Mouse (Mus musculus): Measurements from ENCODE around the gene Fzd2. TPM values are rescaled to one million over a fixed set of nuclear protein-coding genes. Genes with fewer than 3 reads are reported as not detected.

The Fzd2 gene
- polyA plus RNA-seq, 1 experiment from 2014 or later: 0.54 TPM

DNA sequence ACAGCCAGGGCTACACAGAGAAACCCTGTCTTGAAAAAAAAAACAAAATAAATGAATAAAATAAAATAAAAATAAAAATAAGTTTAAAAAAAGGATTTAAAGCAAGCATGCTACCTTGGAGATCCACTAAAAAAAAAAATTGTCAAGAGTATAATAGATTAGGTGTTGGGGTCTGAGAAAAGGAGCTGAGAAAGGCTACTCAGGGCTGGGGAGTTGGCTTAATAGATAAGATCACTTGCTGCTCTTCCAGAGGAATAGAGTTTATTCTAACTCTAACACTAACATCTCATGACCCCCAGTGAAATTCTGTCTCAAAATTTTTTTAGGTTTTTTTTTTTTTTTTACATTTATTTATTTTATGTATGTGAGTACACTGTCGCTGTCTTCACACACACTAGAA is 37.9 kb upstream of the Fzd2 start:
- no peak overlapping the region for H3K4me3 ChIP-seq (ENCODE audit: low read depth, low read length)
- WGBS (ENCODE audit: insufficient replicate concordance): 87% methylated on average over 1 of the region's 1 CpGs
- H3K27me3 ChIP-seq (ENCODE audit: control insufficient read depth, insufficient read depth, low read depth, low read length): no peaks in the 10 kb centered on the region
- ATAC-seq (ENCODE audit: low read depth): no peak
- no peaks in the 10 kb centered on the region for H3K36me3 ChIP-seq (ENCODE audit: control insufficient read depth, insufficient read depth)
- no peak overlapping the region for H3K27ac ChIP-seq (ENCODE audit: low read length)
- no peak overlapping the region for H3K4me2 ChIP-seq (ENCODE audit: low read depth, low read length)
- H3K9ac ChIP-seq (ENCODE audit: low read depth, low read length): no peak overlapping the region
- no peaks in the 10 kb centered on the region for H3K9me3 ChIP-seq (replicated peaks; ENCODE audit: control insufficient read depth, low read length)
- peaks cover 11% of the 10 kb centered on the region for H3K4me1 ChIP-seq (ENCODE audit: control insufficient read depth, low read depth, low read length)

DNA sequence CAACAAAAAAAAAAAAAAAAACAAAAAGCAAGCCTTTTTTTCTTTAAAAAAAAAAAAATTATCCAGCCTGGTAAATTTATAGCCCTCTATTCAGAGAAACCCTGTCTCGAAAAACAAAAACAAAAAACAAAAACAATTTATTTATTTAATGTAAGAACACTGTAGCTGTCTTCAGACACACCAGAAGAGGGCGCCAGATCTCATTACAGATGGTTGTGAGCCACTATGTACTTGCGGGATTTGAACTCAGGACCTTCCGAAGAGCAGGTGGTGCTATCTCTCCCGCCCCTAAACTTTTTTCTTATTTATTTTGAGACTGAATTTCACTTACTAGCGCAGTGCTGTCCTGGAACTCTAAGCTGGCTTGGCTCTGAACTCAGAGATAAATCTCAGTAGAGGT is 37.0 kb upstream of the Fzd2 start:
- WGBS (ENCODE audit: insufficient replicate concordance): 69% methylated on average over 6 of the region's 6 CpGs
- H3K27me3 ChIP-seq (ENCODE audit: control insufficient read depth, insufficient read depth, low read depth, low read length): no peaks in the 10 kb centered on the region
- no peaks in the 10 kb centered on the region for H3K36me3 ChIP-seq (ENCODE audit: control insufficient read depth, insufficient read depth)
- peaks cover 11% of the 10 kb centered on the region for H3K4me1 ChIP-seq (ENCODE audit: control insufficient read depth, low read depth, low read length)
- H3K27ac ChIP-seq (ENCODE audit: low read length): no peak overlapping the region
- no peak overlapping the region for H3K4me3 ChIP-seq (ENCODE audit: low read depth, low read length)
- no peak overlapping the region for H3K9ac ChIP-seq (ENCODE audit: low read depth, low read length)
- H3K4me2 ChIP-seq (ENCODE audit: low read depth, low read length): no peak overlapping the region
- ATAC-seq (ENCODE audit: low read depth): no peak
- no peaks in the 10 kb centered on the region for H3K9me3 ChIP-seq (replicated peaks; ENCODE audit: control insufficient read depth, low read length)

DNA sequence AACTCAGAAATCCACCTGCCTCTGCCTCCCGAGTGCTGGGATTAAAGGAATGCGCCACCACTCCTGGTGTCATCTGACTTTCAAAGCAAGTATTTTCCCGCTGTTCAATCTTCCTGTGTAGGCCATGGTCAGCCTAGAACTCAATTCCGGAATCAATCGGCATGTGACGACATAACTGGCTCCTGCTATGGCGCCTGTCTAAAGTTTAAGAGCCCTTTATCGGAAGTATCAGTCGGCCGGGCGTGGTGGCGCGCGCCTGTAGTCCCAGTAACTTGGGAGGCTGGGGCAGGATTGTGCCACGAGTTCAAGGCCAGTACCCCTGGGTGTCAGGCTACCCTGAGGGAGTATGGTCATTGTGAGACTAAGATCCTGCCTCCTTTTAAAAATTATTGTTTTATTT is 36.5 kb upstream of the Fzd2 start:
- H3K4me1 ChIP-seq (ENCODE audit: control insufficient read depth, low read depth, low read length): peaks cover 11% of the 10 kb centered on the region
- H3K36me3 ChIP-seq (ENCODE audit: control insufficient read depth, insufficient read depth): no peaks in the 10 kb centered on the region
- no peak for ATAC-seq (ENCODE audit: low read depth)
- H3K9ac ChIP-seq (ENCODE audit: low read depth, low read length): no peak overlapping the region
- H3K9me3 ChIP-seq (replicated peaks; ENCODE audit: control insufficient read depth, low read length): no peaks in the 10 kb centered on the region
- H3K27me3 ChIP-seq (ENCODE audit: control insufficient read depth, insufficient read depth, low read depth, low read length): no peaks in the 10 kb centered on the region
- H3K27ac ChIP-seq (ENCODE audit: low read length): no peak overlapping the region
- 84% methylated on average over 15 of the region's 15 CpGs for WGBS (ENCODE audit: insufficient replicate concordance)
- no peak overlapping the region for H3K4me2 ChIP-seq (ENCODE audit: low read depth, low read length)
- no peak overlapping the region for H3K4me3 ChIP-seq (ENCODE audit: low read depth, low read length)

DNA sequence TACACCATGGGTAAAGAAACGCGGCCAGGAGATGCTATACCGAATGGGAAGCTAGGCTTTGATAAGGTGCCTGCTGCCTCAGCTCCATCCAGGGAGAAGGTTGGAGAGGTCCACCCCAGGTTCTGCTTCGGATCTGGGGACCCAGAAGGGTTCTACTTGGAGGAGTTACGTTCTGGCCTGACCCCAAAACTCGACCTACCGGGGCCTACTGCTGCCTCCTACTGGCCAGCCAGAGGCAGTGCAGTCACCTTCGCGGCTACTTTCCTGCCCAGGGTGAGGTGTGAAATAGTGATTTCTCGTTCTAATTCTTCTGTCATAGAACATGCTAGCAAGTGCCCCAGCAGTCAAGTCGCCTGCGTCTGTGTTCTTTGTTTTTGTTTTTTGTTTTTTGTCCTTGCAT is 36.0 kb upstream of the Fzd2 start:
- H3K27ac ChIP-seq (ENCODE audit: low read length): no peak overlapping the region
- H3K4me3 ChIP-seq (ENCODE audit: low read depth, low read length): no peak overlapping the region
- no peaks in the 10 kb centered on the region for H3K9me3 ChIP-seq (replicated peaks; ENCODE audit: control insufficient read depth, low read length)
- no peak overlapping the region for H3K4me2 ChIP-seq (ENCODE audit: low read depth, low read length)
- no peak overlapping the region for H3K9ac ChIP-seq (ENCODE audit: low read depth, low read length)
- peaks cover 11% of the 10 kb centered on the region for H3K4me1 ChIP-seq (ENCODE audit: control insufficient read depth, low read depth, low read length)
- no peak for ATAC-seq (ENCODE audit: low read depth)
- no peaks in the 10 kb centered on the region for H3K27me3 ChIP-seq (ENCODE audit: control insufficient read depth, insufficient read depth, low read depth, low read length)
- H3K36me3 ChIP-seq (ENCODE audit: control insufficient read depth, insufficient read depth): no peaks in the 10 kb centered on the region
- 64% methylated on average over 12 of the region's 12 CpGs for WGBS (ENCODE audit: insufficient replicate concordance)

- Histone ChIP-seq H3K4me1 (ENCODE audit: control insufficient read depth, low read depth, low read length) (peaks cover 11% of the 10 kb centered on the region), H3K27ac (ENCODE audit: low read length) (no peak overlapping the region), H3K36me3 (ENCODE audit: control insufficient read depth, insufficient read depth) (no peaks in the 10 kb centered on the region), H3K4me2 (ENCODE audit: low read depth, low read length) (no peak overlapping the region), H3K27me3 (ENCODE audit: control insufficient read depth, insufficient read depth, low read depth, low read length) (no peaks in the 10 kb centered on the region; the same call in 1 of the 2 replicates), H3K9ac (ENCODE audit: low read depth, low read length) (no peak overlapping the region), H3K4me3 (ENCODE audit: low read depth, low read length) (no peak overlapping the region), H3K9me3 (replicated peaks; ENCODE audit: control insufficient read depth, low read length) (no peaks in the 10 kb centered on the region)
- WGBS (ENCODE audit: insufficient replicate concordance): 48% methylated on average over 7 of the region's 7 CpGs
- ATAC-seq (ENCODE audit: low read depth): no peak
Measured at GRCm38 (mm10) chr11:102568756-102569377, 35.3 kb upstream of the Fzd2 start.

DNA sequence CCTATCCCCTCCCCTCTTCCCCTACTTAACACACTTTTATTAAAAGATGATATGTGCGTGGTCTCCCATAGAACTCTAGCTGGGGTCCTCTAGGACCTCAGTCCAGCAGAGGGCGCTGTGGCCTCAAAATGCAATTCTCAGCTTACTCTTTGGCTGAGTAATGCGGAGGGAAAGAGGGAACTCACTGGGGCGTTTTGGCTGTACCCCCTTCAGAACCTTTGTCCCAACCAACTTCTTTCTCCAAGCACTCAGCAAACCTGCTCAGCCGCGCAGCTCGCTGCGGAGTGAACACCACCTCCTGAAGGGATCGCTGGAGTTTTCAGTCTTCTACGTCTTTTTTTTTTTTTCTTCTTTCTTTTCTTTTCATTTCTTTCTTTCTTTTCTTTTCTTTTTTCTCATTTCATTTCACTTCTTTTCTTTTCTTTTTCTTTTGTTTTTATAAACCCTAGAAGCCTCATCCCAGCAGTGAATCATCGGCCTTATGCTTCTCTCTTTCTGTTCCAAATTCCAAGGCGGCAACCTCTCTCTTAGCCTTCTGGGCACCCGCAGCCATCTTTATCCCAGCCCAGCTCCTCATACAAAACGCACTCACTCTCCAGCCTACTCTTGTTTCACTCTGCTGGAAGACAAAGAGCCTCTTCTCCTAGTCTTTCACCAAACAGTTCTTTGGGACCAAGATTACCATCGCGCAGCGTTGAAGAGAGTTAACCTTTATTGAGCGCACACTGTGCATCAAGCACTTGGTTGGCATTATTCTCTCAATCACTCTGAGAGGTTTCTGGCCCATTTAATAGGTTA is 31.1 kb upstream of the Fzd2 start:
- H3K27ac ChIP-seq (ENCODE audit: low read length): no peak overlapping the region
- 15% methylated on average over 18 of the region's 18 CpGs for WGBS (ENCODE audit: insufficient replicate concordance)

DNA sequence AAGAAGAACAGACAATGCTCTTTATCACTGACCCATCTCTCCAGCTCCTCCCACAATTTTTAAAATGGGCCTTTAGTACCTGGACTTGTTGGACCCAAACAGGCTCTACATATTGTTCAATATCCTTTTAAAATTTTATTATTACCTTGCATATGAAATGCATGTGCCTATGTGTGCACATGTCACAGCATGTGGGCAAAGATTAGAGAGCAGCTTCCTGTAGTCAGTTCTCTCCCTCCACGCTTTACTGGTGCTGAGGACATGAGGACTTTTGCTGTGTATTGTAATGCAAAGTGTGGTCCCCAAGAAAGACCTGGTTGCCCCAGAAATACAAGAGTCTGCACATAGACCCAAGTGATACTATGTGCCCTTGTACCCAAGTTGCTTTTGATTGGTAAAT is 29.2 kb upstream of the Fzd2 start:
- H3K27ac ChIP-seq (ENCODE audit: low read length): no peak overlapping the region
- no peak overlapping the region for H3K9ac ChIP-seq (ENCODE audit: low read depth, low read length)
- H3K9me3 ChIP-seq (replicated peaks; ENCODE audit: control insufficient read depth, low read length): no peaks in the 10 kb centered on the region
- no peak overlapping the region for H3K4me2 ChIP-seq (ENCODE audit: low read depth, low read length)
- H3K4me3 ChIP-seq (ENCODE audit: low read depth, low read length): no peak overlapping the region
- peaks cover 4% of the 10 kb centered on the region; the same call in 1 of the 2 replicates for H3K27me3 ChIP-seq (ENCODE audit: control insufficient read depth, insufficient read depth, low read depth, low read length)
- WGBS (ENCODE audit: insufficient replicate concordance): 23% methylated on average over 1 of the region's 1 CpGs
- H3K36me3 ChIP-seq (ENCODE audit: control insufficient read depth, insufficient read depth): no peaks in the 10 kb centered on the region
- no peak for ATAC-seq (ENCODE audit: low read depth)
- no peaks in the 10 kb centered on the region; the same call in none of the 2 replicates for H3K4me1 ChIP-seq (ENCODE audit: control insufficient read depth, low read depth, low read length)

More for the DNA sequence above, 31.1 kb upstream of the Fzd2 start:
- Histone ChIP-seq H3K27me3 (ENCODE audit: control insufficient read depth, insufficient read depth, low read depth, low read length) (no peaks in the 10 kb centered on the region; the same call in 1 of the 2 replicates), H3K9ac (ENCODE audit: low read depth, low read length) (peak overlapping the region; percentile 50; the same call in 1 of the 2 replicates), H3K4me1 (ENCODE audit: control insufficient read depth, low read depth, low read length) (no peaks in the 10 kb centered on the region; the same call in 1 of the 2 replicates), H3K4me3 (ENCODE audit: low read depth, low read length) (peak overlapping the region; percentile 59), H3K36me3 (ENCODE audit: control insufficient read depth, insufficient read depth) (no peaks in the 10 kb centered on the region), H3K4me2 (ENCODE audit: low read depth, low read length) (peak overlapping the region; percentile 85), H3K9me3 (replicated peaks; ENCODE audit: control insufficient read depth, low read length) (no peaks in the 10 kb centered on the region)
- no peak for ATAC-seq (ENCODE audit: low read depth)

DNA sequence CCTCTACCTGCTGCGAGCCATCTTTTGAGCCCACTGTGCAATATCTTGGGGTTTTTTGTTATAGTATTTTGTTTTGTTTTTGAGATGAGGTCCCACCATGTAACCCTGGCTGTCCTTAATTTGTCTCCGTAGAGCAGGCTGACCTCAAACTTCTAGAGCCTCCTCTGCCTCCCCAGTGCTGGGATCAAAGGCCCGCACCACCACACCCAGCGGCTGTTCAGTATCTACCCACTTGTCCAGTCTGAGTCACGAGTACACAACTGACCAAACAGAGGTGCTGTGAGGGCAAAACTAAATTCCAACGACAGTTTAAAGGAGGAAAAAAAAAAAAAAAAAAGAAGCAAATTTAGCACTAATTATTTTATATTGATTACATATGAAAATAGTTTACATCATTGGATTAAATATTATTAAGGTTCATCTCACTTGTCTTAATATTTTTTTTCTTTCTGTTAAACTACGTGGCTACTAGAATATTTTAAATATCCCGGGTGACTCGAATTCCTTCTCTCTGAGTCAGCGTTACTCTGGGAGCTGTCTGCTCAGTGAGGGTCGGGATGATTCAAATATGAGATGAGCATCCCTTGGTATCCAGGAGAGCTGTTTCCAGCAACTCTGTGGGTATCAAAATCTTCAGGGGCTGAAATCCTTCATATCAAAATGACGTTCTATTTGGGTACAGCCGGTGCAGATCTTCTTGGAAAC is 28.0 kb upstream of the Fzd2 start:
- no peak for ATAC-seq (ENCODE audit: low read depth)
- H3K27me3 ChIP-seq (ENCODE audit: control insufficient read depth, insufficient read depth, low read depth, low read length): peaks cover 9% of the 10 kb centered on the region; the same call in 1 of the 2 replicates
- H3K9ac ChIP-seq (ENCODE audit: low read depth, low read length): no peak overlapping the region
- H3K9me3 ChIP-seq (replicated peaks; ENCODE audit: control insufficient read depth, low read length): no peaks in the 10 kb centered on the region
- 62% methylated on average over 13 of the region's 13 CpGs for WGBS (ENCODE audit: insufficient replicate concordance)
- H3K4me1 ChIP-seq (ENCODE audit: control insufficient read depth, low read depth, low read length): no peaks in the 10 kb centered on the region; the same call in none of the 2 replicates
- H3K27ac ChIP-seq (ENCODE audit: low read length): no peak overlapping the region
- no peaks in the 10 kb centered on the region for H3K36me3 ChIP-seq (ENCODE audit: control insufficient read depth, insufficient read depth)
- H3K4me2 ChIP-seq (ENCODE audit: low read depth, low read length): no peak overlapping the region
- no peak overlapping the region for H3K4me3 ChIP-seq (ENCODE audit: low read depth, low read length)
